Mouse (Mus musculus): ENCODE results near the gene Cfd.
"Not testable (repeated sequence)": the region's sequence is repeated elsewhere in the genome, so short reads cannot be mapped to it uniquely, and the experiment has no call there.

Gene Cfd

DNA sequence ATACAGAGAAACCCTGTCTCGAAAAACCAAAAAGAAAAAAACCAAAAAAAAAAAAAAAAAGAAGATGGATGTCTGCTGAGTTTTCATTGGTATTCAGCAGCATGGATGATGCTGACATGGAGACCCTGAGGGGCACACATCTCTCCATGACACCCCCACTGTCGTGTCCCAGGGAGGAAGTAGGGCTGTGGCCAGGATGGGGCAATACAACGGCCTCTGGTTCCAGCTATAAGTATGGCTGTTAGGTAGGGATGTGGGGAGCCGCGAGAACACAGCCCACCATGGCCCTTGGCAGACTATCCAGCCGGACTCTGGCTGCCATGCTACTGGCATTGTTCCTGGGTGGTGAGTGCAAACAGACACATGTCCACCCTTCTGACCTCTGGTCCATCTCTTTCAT is 4.6 kb upstream of the Cfd start, which contains the start of gene Elane:
TSS of gene Elane (plus strand) at position 194 of the 400 bp plus-strand sequence.
- DNase-seq (ENCODE audit: low read depth, low spot score): no peak

DNA sequence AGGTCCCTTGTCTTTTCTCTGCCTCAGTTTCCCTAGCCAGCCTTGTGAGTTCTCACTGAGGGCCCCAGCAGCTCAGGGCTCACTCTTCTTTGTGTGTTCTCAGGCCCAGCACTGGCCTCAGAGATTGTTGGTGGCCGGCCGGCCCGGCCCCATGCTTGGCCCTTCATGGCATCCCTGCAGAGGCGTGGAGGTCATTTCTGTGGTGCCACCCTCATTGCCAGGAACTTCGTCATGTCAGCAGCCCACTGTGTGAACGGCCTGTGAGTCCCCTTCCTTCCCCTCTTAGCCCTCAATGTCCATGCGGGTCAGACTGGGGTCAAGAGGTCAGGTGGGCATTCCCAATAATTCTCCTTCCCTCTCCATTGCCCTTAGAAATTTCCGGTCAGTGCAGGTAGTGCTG is 4.0 kb upstream of the Cfd start:
- DNase-seq (ENCODE audit: low read depth, low spot score): no peak

DNA sequence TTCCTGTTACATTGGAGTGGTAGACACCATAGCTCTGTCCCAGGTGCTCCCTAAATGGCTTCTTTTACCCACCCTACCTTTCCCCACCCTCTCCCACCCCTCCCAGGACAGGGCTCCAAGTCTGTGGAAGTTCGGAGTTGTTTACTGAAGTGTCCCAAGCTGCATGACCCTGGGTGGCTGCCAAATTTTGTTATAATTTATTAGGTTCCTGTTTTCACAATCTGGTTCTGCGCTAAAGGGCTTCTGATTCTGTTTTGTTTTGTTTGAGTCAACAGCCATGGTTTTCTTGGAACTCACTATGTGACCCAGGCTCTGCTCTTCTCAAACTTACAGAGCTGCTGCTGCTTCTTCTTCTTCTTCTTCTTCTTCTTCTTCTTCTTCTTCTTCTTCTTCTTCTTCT is 1.3 kb upstream of the Cfd start:
- no peak for DNase-seq (ENCODE audit: low read depth, low spot score)

- not testable (repeated sequence) for DNase-seq (ENCODE audit: low read depth, low spot score)
Observed at GRCm38 (mm10) chr10:79892451-79893118, 1.9 kb downstream of the Cfd start.

DNA sequence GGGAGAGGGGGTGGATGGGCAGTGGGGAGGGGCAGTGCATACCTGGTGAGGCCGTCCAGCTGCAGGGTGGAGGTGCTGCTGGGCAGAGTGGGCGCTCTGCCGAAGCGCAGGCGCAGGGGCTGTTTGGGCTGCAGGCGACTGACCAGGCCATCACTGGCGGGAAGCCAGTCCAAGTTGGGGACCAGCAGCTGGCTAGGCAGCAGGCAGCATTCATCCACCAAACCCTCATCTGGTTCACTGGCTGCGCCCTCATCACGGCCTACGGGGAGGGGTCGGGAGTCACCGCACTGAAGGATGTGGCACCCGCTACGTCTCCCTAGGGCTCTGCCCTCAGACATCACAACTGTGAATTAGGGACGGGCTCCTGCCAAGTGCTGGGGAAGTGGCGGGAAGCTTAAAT is 5.7 kb downstream of the Cfd start:
- no peak for DNase-seq (ENCODE audit: low read depth, low spot score)

DNA sequence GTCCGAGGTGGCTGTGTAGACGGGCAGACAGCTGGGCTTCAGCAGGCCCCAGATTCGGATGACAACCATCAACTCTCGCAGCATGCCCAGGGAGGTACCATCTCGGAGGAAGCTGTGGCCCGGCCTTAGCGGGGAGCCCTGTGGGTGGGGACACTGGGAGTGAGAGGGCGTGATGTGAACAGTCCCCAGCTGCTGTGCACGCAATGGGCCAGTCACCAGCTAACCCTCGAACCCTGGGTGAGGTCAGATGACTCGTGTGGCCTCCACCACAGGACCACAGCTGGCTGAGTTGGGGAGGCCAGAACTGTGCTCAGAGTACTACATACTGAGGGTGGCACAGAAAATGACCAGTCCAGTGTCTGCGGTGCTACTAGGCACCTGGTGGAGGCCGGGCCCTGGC is 6.2 kb downstream of the Cfd start:
- no peak for DNase-seq (ENCODE audit: low read depth, low spot score)

- no peak for DNase-seq (ENCODE audit: low read depth, low spot score)
Observed at GRCm38 (mm10) chr10:79897316-79898245, 6.9 kb downstream of the Cfd start.

DNA sequence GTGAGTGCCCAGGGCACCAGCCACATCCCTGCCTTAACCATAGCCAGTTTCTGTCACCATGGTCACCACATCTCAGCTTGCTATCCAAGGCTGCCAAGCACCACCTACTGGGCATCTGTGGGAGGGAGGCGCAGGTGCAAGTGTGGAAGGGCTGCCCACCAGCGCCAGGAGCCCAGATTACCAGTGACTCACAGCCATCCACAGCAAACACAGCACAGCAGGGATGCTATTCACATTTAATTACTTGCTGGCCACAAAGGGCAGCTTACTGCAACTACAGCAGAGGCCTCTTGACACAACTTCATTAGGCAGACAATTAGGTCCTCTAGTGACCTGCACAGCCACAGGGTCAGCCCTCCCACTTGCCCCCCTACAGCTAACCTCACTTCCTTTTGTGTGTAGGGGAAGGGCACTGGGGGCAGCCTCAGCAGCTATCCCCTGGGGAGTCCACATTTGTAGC is 10.3 kb downstream of the Cfd start:
- peak; percentile 87 for DNase-seq (ENCODE audit: low read depth, low spot score)

- DNase-seq (ENCODE audit: low read depth, low spot score): no peak
Observed at GRCm38 (mm10) chr10:79906712-79907111, 16.1 kb downstream of the Cfd start.

GRCm38 (mm10) chr10:79907415-79907814 is 16.8 kb downstream of the Cfd start:
- no peak for DNase-seq (ENCODE audit: low read depth, low spot score)

- DNase-seq (ENCODE audit: low read depth, low spot score): peak; percentile 96
Observed at GRCm38 (mm10) chr10:79908167-79909091, 17.8 kb downstream of the Cfd start, which contains the start of gene Med16. TSS of gene Med16 (minus strand) at chr10:79908923.

DNA sequence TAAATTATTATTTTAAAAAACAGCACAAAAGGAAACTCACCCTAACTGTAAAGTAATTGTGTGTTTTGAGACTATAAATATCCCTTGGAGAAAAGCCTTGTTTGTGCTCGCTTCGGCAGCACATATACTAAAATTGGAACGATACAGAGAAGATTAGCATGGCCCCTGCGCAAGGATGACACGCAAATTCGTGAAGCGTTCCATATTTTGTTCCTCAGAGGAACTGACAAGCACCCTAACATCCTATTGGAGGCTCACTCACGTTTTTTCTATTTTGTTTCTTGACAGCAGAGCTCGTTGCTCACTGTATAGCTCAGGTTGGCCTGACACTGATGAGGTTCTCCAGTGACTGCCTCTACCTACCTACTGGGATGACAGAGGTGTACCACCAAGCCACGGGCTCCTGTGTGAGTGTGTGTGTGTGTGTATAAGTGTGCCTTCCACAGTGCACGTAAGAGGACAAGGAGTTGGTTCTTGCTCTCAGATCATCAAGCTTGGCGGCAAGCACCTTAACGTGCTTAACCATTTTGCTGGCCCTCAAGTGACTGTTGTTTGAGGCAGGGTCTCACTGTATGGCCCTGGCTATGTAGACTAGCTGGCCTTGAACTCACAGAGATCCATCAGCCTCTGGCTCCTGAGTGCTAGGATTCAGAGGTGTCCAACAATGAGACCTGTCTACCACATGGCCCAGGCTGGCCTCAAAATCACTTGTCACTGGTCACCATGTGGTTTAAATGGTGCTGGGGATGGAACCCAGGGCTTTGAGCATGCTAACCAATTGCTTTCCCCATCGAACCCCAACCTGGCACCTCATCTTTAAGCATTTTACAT is 18.7 kb downstream of the Cfd start:
- DNase-seq (ENCODE audit: low read depth, low spot score): peak; percentile 64

- DNase-seq (ENCODE audit: low read depth, low spot score): no peak
Observed at GRCm38 (mm10) chr10:79910556-79910955, 19.9 kb downstream of the Cfd start, which contains the start of gene Gm26602. TSS of gene Gm26602 (plus strand) at chr10:79910856.

DNA sequence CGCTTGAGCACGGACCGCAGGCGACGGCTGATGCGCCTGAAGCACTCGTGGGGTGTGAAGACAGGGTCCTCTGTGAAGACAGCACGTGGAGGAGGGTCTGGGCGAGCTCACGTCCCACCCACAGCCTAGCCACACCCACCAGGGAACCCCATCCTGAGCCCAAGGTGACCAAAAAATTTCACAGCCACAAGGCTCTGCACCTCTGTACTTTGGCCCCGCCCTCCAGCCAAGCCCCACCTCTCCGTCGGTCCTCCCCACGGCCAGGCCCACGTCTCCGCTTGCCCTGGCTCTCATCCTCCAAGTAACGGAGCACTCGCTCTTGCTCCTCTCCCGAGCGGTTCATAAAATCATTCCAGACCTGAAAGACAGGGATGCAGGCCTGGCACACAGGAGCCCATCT is 21.8 kb downstream of the Cfd start:
- DNase-seq (ENCODE audit: low read depth, low spot score): no peak

DNA sequence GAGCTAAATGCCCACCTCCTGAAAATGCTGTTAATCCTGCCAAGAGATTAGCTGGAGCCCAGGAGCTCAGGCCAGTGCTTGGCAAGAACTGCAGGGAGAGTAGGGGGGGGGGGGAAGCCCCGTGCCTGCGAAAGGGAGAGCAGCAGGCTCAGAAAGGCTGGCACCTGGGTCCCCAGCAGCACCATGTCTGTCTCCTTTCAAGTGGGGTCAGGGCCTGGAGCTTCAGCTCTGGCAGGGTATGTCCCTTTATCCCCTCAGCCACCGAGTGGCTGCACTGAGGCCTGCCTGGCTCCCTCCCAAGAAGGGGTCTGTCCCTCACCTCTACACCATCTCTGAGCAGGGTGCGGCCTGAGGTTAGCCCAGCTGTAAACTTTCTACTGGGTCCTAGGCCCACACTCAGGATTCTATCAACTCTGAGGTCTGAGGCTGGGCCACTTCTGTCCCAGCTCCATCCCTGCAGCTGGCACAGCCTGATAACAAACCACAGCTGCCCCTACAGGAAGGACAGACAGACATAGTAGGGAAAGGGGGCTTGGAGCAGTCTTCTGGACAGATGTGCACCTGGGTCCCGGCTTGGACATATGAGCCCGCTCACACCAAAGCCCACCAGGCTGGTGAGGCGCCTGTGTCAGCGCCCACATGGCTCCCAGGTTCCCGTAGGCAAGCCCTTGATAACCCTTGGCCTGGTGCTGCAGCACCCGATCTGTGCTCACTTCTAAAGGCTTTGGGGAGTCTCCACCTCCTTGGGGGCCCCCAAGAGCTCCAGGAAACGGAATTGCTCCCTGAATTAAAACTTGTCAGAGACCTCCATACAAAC is 23.7 kb downstream of the Cfd start:
- no peak for DNase-seq (ENCODE audit: low read depth, low spot score)

GRCm38 (mm10) chr10:79914948-79915596 is 24.4 kb downstream of the Cfd start:
- no peak for DNase-seq (ENCODE audit: low read depth, low spot score)

DNA sequence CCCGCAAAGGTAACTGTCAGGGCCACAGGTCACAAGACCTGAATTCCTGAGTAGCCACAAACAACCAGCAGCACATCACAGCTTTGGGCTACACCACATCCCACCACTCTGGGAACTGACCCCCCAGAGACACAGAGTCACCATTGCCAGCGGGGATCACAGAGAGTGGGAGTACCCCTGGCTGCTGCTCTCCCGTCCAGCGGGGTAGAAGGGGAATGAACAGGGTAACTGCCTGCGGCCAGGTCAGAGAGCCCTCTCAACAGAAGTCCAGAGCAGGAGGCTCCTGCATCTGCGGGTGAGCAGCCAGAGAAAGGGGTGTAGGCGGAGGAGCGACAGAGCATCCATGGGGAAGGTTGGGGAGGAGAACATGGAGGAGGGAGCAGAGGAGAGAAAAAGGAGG is 25.4 kb downstream of the Cfd start:
- no peak for DNase-seq (ENCODE audit: low read depth, low spot score)

- no peak for DNase-seq (ENCODE audit: low read depth, low spot score)
Observed at GRCm38 (mm10) chr10:79916808-79917531, 26.3 kb downstream of the Cfd start, which contains the start of gene Kiss1r. TSS of gene Kiss1r (plus strand) at chr10:79916971.
